In the genomic region with DNA sequence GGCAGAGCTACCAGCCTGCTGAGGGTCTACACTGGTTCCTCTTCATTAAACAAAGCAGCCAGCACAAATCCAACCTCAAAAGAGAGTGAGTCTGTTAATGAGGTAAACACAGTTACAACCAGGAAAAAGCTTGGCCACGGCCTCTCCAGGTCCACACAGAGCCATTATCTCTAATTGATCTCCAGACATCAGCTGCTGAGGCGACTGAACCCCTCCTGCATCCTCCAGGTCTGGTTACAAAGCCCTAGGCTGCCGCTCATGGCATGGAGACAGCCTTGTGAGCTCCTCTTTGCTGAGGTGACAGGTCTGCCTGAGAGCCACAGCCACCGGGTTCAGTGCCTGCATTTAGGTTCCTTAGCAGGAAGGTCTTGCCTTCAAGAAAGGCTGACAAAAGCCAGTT, we compare ENCODE assay signal across 10 mouse cellular contexts. TPM values are rescaled to one million over a fixed set of nuclear protein-coding genes. Genes with fewer than 3 reads are reported as not detected.
DNase-seq lines count a peak whose midpoint lies in the region; ATAC-seq lines count a peak whose summit lies in the region.
"Had no signal": no experiment of that assay in that cellular context is flagged by ENCODE, and none has a peak within 500 bp of the region (broad histone marks: within the 10 kb centered on the region; RNA-seq: fewer than 3 reads in every experiment).

No protein-coding gene starts in this region.

- no peak for DNase-seq in heart, postnatal 10 days
- DNase-seq in embryonic facial prominence, embryonic 11.5 days (ENCODE audit: low spot score): peak; percentile 67
- DNase-seq in hindbrain, embryonic 10.5 days (ENCODE audit: low spot score): peak; percentile 38
- no peak for DNase-seq in ovary, postnatal 10 days (ENCODE audit: low spot score)
- no peak for DNase-seq in cerebellum, adult 9-10 months
- DNase-seq in kidney, postnatal 36 days: no peak

- no peak overlapping the region for H3K4me2 ChIP-seq in heart, embryonic 13.5 days
- H3K4me2 ChIP-seq in embryonic facial prominence, embryonic 11.5 days (ENCODE audit: low read depth, low read length): no peak overlapping the region
- H3K4me2 ChIP-seq in midbrain, embryonic 13.5 days (replicated peaks): no peak overlapping the region

- H3K36me3 ChIP-seq in heart, embryonic 13.5 days: no peaks in the 10 kb centered on the region
- H3K36me3 ChIP-seq in embryonic facial prominence, embryonic 11.5 days (replicated peaks; ENCODE audit: control insufficient read depth, insufficient read depth, low read depth, low read length): no peaks in the 10 kb centered on the region
- H3K36me3 ChIP-seq in hindbrain, embryonic 10.5 days: no peaks in the 10 kb centered on the region
- 0 out of 2 replicates have a peak, but pooled peaks cover 5% of the 10 kb centered on the region for H3K36me3 ChIP-seq in midbrain, embryonic 13.5 days

- WGBS in heart, embryonic 13.5 days: 41% methylated on average over 4 of the region's 4 CpGs
- 12% methylated on average over 4 of the region's 4 CpGs for WGBS in embryonic facial prominence, embryonic 11.5 days
- WGBS in hindbrain, embryonic 10.5 days: 32% methylated on average over 4 of the region's 4 CpGs
- 31% methylated on average over 4 of the region's 4 CpGs for WGBS in midbrain, embryonic 13.5 days

- intact Hi-C loops in heart, postnatal 10 days (cut with DNase I): no loop called here

- H3K27me3 ChIP-seq in heart, embryonic 13.5 days (replicated peaks): no peaks in the 10 kb centered on the region
- no peaks in the 10 kb centered on the region for H3K27me3 ChIP-seq in embryonic facial prominence, embryonic 11.5 days (ENCODE audit: control insufficient read depth, insufficient read depth, low read length)
- no peaks in the 10 kb centered on the region for H3K27me3 ChIP-seq in hindbrain, embryonic 10.5 days (ENCODE audit: insufficient read depth, poor library complexity, severe bottlenecking)
- H3K27me3 ChIP-seq in midbrain, embryonic 13.5 days: no peaks in the 10 kb centered on the region

- H3K4me1 ChIP-seq in heart, embryonic 13.5 days: peaks cover 74% of the 10 kb centered on the region
- no peaks in the 10 kb centered on the region for H3K4me1 ChIP-seq in embryonic facial prominence, embryonic 11.5 days (ENCODE audit: control insufficient read depth, insufficient read depth, low read length)
- peaks cover 60% of the 10 kb centered on the region for H3K4me1 ChIP-seq in hindbrain, embryonic 10.5 days (replicated peaks)
- H3K4me1 ChIP-seq in midbrain, embryonic 13.5 days (replicated peaks): peaks cover 21% of the 10 kb centered on the region

- no peaks in the 10 kb centered on the region for H3K9me3 ChIP-seq in heart, embryonic 13.5 days
- H3K9me3 ChIP-seq in embryonic facial prominence, embryonic 11.5 days (replicated peaks; ENCODE audit: control insufficient read depth, low read length): no peaks in the 10 kb centered on the region
- no peaks in the 10 kb centered on the region for H3K9me3 ChIP-seq in hindbrain, embryonic 10.5 days
- H3K9me3 ChIP-seq in midbrain, embryonic 13.5 days: no peaks in the 10 kb centered on the region

- H3K4me3 ChIP-seq in heart, embryonic 13.5 days: no peak overlapping the region
- no peak overlapping the region for H3K4me3 ChIP-seq in embryonic facial prominence, embryonic 11.5 days (ENCODE audit: low read depth, low read length)
- no peak overlapping the region for H3K4me3 ChIP-seq in hindbrain, embryonic 10.5 days
- H3K4me3 ChIP-seq in midbrain, embryonic 13.5 days (replicated peaks): no peak overlapping the region

- H3K9ac ChIP-seq in heart, embryonic 13.5 days: no peak overlapping the region
- no peak overlapping the region for H3K9ac ChIP-seq in embryonic facial prominence, embryonic 11.5 days (replicated peaks; ENCODE audit: low read length)
- no peak overlapping the region; the same call in 1 of the 2 replicates for H3K9ac ChIP-seq in midbrain, embryonic 13.5 days (replicated peaks)

- ATAC-seq in heart, embryonic 13.5 days (ENCODE audit: extremely low read depth, insufficient number of reproducible peaks, low FRiP score, low TSS enrichment): no peak
- ATAC-seq in embryonic facial prominence, embryonic 11.5 days (replicated peaks; ENCODE audit: insufficient number of reproducible peaks, low FRiP score, low TSS enrichment, low read depth): peak; percentile 17; the same call in 1 of the 2 replicates
- peak; percentile 78 for ATAC-seq in midbrain, embryonic 13.5 days
- ATAC-seq: CD4-positive, CD25-positive, alpha-beta regulatory T cell, adult 4 months had no signal

- peak overlapping the region; percentile 46 for H3K27ac ChIP-seq in heart, embryonic 13.5 days (replicated peaks)
- H3K27ac ChIP-seq in embryonic facial prominence, embryonic 11.5 days (replicated peaks; ENCODE audit: low read depth, low read length): 0 out of 2 replicates have a peak overlapping the region, but pooled peaks have one; percentile 30
- H3K27ac ChIP-seq in hindbrain, embryonic 10.5 days: peak overlapping the region; percentile 83
- H3K27ac ChIP-seq in midbrain, embryonic 13.5 days: peak overlapping the region; percentile 78

RNA-seq across cellular contexts. Expression of gene 4930404H24Rik, which starts 35.1 kb away (rescaled TPM):
- not detected in 2 replicates for polyA plus RNA-seq in heart, embryonic 13.5 days (2015; fragmentation: Nextera tagmentation; extraction: Ambion mirVana)
- total RNA-seq in heart, postnatal 10 days (2021): not detected
- not detected in 2 replicates for polyA plus RNA-seq in embryonic facial prominence, embryonic 11.5 days (2014; fragmentation: Nextera tagmentation; extraction: Ambion mirVana)
- polyA plus RNA-seq in hindbrain, embryonic 10.5 days (2016; fragmentation: Nextera tagmentation; extraction: Ambion mirVana): not detected in 2 replicates
- not detected in 2 replicates for polyA plus RNA-seq in midbrain, embryonic 13.5 days (2015; fragmentation: Nextera tagmentation; extraction: Ambion mirVana)
- polyA plus RNA-seq: CD4-positive, CD25-positive, alpha-beta regulatory T cell, adult 4 months; lung, embryonic 16.5 days had no signal

Comparison
In these comparisons a context has a peak if more than half of its experiments do, and no peak if none do; other contexts are left out.
1. H3K27ac ChIP-seq: peak in every context shown above with its lines; median percentile 83 in hindbrain, embryonic 10.5 days; 78 in midbrain, embryonic 13.5 days; 46 in heart, embryonic 13.5 days; 30 in embryonic facial prominence, embryonic 11.5 days.
2. DNase-seq: peak in embryonic facial prominence, embryonic 11.5 days (single experiment) and hindbrain, embryonic 10.5 days (single experiment); none in heart, postnatal 10 days (0 of 2), ovary, postnatal 10 days (single experiment), cerebellum, adult 9-10 months (single experiment) and kidney, postnatal 36 days (0 of 2).